Mouse (Mus musculus) kidney, adult 8-10 months (tissue): ENCODE measurements around the gene Ptgr1.

Experiments
- DNase-seq, 2 experiments: peaks; one replicate each; pipeline ENCODE4 v3.0.0; 2022

Ptgr1 gene

DNA sequence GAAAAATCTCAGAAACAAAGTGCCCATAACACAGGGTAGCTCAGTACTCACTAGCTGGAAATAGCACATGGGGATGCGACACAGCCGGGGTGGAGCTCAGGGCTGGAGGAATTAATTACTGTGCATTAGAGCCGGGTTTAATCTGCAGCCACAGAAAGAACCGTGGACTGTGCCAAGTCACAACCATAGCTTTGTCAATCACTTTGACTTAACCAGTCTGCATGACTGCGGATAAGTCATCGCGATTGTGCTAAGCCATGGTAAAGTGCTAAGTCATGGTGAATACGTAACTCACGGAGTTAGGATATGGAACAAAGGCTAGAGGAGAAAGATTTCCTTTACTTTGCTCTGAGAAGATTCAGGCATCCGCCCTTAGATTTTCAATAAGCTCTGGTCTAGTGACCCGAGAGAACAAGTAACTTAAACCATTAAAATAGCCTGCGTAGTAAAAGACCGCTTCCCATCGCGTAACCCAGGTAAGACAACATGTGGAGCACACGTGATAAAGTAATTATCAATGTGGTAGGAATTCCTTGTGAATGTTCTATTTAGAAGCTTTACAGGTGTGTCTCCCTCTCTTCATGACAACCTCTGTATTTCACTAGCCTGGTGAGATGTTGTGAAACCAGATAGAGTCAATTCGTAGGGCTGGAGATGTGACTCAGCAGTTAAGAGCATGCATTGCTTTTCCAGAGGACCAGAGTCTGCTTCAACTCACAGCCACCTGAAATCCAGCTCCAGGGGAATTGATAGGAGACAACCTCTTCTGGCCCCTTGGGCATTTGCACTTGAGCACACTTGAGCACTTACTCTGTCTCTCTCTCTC is 3.9 kb upstream of the Ptgr1 start:
- DNase-seq, result no peak

DNA sequence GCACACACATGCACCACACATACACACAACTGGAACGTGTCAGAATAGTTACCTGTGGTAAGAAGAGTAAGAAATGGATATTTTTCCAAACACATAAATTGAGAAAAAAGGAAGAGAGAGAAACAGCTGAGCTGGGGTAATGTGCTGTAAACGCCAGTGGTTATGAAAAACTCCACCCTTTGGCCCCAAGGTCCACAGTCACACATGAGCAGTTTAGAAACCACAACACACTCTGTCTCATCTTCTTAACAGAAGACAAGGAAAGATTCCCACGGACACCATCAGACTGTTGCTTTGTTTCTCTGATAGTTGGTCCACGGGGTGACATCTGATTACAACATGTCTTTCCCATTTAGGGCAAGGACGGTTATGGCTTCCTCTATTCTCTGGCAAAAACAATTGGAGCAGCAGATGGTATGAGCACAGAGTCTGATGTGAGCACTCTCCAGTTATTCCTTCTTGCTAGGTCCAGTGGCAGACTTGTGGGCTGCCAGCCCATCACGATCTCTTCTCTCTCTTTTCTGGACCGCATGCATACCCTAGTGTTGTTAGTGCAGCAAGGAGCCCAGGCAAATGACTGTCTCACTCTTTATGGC is 2.5 kb upstream of the Ptgr1 start:
- DNase-seq, result peak; percentile 45 to 55

DNA sequence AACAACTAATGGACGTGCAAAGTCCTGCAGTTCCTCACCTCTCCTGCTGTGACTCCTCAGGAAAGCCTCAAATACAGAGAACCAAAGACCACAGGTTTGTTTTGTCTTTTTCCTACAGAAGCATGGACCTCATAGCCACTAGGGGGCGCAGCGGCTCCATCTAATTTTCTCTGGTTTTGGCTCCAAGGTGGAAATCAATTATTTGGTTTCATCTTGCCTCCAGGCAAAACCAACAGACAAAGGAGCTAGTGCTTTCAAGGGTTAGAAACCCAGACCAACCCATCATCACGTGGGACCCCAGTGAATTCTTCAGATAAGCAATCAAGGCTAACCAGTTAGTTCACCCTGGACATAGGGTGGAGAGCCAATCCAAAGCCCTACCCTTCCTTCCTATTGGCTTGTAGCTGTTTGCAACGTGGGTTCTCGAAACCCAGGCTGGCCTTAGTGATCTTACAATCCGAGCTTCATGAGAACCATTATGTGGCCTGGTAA is 1.7 kb downstream of the Ptgr1 start:
- peak; percentile 58 to 84 for DNase-seq

DNA sequence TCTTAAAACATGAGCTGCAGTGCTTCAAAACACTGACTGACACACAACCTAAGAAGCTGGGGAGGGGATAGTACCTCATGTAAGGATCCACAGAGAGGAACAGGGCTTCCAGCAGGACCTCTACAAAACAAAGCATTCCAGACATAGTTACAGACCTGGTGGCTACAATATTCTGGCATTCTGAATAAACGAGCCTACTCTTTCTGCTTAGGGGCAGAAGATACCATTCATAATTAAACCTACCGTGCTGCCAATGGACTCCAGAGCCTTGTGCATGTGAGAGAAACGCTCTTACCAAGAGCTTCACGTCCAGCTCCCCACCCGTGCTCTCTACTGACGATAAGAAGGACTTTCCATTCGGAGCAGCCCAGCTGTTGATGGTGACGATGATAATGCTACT is 4.1 kb downstream of the Ptgr1 start:
- no peak for DNase-seq

DNA sequence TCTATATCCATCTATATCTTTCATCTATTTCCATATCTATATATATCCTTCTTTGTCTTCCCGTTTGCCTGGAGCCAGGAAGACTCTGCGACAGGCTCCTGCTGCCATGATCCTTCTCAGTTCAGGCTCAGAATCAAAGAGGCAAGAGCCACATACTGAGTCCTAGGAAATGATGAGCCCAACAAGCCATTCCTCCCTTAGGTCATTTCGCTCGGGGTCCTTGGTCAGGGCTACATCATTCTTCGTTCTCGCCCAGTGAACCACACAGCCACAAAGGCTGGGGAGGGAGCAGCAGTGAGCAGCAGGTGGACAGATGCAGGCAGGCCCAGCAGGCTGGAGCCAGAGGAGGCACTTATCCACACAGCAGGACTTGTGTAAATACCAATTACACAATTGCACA is 5.5 kb downstream of the Ptgr1 start:
- no peak for DNase-seq

DNA sequence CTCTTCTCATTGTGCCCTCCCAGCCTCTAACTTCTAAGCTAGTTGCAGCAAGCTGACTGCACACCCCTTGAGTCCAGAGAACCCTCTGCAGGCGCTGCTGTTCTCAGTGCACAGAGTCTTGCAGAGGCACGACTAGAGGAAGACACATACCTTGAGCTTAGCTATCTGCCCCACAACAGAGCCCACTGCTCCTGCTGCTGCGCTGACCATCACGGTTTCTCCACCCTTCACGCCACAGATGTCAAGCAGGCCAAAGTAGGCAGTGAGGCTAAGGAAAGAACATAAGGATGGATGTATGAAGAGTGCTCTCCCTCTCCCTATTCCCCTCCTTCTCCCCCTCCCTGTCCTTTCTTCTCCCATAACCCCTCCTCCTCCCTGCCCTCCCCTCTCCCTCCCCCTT is 11.2 kb downstream of the Ptgr1 start:
- DNase-seq, result no peak

DNA sequence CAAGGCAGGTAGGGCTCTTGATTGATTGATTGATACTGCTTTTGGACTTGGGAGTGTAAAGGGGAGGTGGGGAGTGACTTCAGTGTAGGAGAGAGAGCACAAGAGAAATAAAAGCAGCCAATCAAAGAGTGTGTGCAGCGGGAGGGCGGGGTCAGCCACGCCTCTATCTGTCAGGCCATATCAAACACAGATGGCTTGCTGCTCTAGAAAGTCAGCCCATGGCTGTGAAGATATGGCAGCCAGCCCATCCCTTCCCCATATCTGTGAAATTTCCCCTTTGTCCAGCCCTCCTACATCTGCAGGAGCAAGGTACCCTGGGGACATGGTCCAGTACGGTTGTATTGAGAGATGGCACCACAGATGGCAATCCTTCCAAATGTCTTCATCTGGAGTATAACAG is 16.2 kb downstream of the Ptgr1 start:
- no peak for DNase-seq

DNA sequence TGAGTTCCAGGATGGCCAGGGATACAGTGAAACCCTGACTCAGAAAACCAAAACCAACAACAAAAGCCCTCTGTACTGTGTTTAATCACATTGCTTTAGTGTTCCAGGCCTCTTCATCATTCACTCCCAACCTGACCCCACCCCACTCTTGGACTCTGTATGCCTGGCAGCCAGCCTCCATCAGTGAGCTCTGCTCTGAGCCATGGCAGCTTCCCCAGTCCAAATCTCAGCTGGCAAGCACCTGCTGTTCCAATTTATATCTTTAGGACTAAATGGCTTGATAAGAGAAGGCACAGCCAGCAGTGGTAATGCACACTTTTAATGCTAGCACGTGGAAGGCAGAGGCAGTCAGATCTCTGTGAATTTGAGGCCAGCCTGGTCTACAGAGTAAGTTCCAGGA is 21.8 kb downstream of the Ptgr1 start:
- no peak for DNase-seq

DNA sequence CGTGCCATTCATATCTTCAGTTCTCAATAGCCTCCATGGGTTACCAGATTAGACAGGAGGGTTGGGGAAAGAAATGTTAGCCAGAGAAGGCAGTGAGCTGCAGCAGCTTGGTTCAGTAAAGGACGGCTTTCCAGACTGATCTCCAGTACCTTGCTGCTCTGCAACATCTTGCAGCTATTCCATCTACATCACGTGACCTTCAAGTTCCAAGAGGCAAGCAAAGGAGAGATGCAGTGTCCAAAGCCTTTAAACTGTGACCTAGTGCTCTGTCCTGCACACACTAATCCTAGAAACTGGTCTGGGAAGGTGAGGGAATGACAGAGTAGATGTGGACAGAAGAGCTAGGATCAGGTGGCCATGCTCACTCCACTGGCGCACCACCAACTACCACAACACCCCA is 23.6 kb downstream of the Ptgr1 start:
- no peak for DNase-seq

DNA sequence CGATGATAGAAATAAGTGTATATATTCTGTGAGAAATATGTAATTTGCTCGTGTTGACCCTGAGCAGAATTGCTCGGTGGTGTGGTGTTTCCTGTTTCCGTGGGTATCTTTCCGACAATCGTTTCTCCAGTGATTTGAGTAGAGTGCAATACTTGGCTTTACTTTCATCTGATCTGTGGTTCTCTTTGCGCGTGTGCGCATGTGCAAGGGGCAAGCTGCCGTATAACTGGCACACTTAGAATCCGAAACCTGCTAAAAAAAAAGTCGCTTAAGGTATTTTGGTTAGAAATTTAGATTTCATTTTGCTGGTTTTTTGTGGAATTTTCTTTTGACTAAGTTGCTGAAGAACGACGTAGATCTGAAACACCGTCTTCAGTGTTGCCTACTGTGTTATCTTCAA is 25.2 kb downstream of the Ptgr1 start:
- DNase-seq, result no peak

DNA sequence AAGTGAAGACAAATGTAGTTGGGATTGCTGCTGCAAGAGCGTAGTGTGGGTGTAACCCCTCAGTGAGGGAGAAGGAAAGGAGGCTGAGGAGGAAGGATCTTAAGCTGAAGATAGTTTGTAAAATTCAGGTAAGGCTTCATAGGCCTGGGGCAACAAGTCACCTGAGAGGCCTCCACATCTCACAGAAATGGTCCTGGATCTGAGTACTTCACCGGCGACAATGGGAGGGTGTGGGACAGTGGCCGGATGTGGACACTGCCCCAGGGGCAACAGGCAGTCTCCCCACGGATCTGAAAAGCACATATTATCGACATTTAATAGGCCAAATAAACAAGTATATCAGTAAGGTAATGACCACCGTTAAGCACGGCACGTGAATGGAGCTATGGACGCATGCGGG is 34.3 kb downstream of the Ptgr1 start:
- DNase-seq, result no peak

DNA sequence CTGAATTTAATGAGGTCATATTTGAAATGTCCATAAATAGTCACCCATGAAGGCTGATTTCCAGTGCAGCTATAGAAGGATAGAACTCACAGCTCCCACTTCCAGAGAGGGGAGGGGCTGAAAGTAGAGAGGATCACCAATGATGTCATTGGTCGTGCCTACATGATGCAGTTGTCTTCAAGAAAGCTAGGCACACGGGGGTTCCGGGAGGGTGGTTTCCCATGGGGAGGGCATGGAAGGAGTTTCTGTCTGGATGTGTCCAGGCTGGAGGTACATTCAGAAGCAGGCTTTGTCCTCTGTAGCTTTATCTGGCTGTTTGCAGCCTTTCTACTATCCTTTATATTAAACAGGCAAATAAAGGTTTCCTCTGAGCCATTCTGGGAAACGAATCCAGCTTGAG is 38.5 kb downstream of the Ptgr1 start:
- no peak for DNase-seq

DNA sequence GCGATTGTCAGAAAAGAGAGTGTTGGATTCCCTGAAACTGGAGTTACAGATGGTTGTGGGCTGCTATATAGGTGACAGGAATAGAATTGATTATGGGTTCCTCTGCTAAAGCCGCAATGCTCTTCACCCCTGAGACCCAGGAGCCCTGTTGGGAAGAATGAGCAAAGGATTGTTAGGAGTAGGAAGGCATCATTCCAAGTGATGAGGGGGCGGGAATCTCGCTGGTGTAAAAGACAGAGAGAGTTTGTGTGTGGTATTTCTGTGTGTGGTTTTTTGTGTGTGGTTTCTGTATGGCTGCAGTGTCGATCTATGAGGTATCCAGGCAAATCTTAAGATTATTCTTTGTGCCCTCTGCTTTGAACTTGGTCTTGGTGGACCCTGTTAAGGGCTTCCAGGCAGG is 42.2 kb downstream of the Ptgr1 start:
- DNase-seq, result no peak

DNA sequence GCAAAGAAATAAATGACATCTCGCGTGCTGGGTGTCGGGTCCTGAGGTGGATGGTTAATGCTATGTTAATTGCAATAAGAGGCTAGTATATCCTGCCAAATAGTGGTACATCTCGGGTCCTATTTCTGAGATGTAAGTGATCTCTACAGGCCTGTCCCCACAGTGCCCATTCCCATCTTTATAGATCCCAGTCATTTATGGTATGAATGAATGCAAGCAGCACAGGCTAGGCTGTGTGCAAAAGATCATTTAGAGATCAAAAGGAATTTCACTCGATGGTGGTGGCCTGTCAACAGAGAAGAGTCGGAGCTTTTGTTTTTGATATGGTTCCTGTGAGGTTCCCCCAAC is 42.7 kb downstream of the Ptgr1 start:
- DNase-seq, result no peak

DNA sequence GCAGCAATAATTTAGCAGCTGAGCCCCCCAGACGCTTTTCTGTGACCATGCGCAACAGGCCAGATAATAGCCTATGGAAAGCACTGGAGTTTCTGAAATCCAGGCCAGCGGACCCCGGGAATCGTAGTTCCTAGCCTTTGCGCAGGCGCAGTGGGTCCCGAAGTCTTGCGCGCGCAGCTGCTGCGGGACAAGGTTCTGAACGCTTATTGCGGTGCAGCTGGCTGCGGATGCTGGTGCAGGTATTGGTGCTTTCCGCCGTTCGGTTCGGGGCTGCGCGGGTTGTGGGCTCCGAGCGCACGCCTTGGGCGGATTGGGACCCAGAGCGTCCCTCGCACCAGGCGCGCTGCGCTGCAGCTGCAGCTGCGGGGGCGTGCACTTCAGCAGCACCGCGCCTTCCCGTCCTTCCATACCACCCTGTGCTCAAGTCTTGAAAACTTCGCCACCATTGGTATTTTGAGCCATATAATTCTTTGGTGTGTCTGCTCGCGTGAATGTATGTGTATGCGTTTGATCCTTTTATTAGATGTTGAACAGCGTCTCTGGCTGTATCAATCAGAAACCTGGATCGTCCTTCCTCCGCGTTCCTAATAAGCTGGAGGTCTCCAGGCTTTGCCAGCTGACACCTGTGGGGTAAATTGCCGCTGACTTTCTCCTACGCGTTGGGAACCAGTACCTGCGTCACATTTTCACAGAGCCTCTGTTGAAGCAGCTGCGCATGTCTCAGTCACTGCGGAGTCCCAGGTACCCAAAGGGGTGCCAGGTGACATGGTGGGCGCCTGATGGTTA is 43.3 kb downstream of the Ptgr1 start, which contains the start of gene Zkscan16:
TSS of gene Zkscan16 (plus strand) at position 209 of the 786 bp plus-strand sequence.
- peak; percentile 31 to 62 for DNase-seq

DNA sequence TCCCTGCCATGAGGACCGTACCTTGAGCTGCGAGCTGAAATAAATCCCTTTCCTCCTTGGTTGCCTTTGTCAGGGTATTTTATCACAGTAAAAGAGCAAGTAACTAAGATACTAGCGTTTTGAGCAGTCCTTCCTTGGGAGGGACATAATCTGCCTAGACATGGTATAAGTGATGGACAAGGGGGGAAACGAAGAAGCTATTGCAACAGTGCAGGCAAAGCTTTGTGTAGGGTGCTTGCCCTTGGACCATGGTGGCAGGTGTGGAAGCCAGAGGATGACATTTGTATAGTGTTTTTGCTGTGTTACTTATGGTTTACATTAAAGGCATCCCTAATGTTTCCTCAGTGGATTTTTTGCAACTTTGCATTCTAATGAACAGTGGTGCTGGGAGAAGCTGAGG is 44.0 kb downstream of the Ptgr1 start:
- no peak for DNase-seq

DNA sequence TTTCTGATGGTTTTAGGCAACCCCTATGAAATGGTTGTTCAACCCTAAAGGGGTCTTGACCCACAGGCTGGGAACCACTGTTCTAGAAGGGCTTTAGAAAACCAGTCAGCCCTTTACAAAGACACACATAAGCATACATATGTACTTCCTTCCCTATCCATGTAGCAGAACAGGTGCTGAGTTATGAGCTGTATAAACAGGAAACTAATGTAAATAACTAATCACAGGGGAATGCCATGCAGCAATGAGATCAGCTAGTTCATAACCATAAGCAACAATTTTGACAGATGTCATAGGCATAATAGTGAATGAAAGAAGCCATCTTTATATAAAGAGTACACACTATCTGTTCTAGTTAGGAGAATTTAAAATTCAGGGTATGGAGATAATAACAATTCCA is 45.3 kb downstream of the Ptgr1 start:
- no peak for DNase-seq

DNA sequence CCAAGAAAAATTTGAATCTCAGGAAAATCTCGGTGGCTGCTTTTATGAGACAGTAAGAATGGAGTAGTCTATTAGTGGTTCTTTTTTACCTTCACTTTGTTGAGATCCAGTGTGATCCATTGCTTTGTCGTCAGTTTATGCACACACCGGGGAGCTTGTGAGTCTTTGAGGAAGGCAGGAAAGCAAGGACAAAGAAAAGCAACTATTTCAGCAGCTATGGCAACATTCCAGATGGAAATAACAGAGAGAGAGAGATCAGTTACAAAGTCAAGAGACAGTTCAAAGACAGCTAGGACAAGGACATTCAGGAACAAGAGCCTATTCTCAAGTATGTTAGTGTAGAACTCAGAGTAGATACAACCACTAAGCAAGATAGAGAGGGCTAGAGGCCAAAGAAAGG is 51.1 kb downstream of the Ptgr1 start:
- DNase-seq, result no peak

DNA sequence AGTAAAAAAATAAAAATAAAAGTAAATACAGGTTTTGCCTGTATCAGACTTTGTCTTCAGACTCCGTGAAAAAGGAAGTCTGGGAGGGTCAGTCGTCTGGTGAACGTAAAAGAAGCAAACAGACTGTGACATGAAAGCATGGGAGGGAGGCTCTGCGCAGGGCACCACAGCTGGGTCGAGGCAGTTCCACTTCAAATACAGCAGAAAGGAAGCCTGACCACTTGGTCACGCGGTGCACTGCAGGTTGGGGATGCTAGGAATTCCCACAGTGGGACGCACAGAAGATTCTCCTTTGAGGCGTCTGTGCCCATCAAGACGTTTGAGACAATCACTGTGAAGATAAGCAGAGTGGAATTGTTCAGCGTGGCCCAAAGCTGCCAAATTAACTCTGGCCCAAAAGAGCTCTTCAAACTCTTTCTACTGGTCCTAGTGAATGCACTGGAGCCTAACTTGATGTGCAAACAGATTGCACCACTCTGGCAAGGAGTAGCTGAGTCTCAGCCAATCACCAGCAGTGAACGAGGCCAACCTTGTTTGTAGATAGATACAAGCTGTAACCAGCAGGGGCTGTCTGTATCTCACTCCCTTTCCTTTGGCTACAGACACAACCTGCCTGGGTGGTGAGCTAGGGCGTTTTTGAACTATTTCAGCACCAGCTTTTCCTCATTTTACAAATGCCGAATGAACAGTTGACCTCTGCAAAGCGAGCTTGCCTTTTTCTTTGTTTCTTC is 52.0 kb downstream of the Ptgr1 start:
- peak in 1 of 2 experiments; percentile 13 for DNase-seq

DNA sequence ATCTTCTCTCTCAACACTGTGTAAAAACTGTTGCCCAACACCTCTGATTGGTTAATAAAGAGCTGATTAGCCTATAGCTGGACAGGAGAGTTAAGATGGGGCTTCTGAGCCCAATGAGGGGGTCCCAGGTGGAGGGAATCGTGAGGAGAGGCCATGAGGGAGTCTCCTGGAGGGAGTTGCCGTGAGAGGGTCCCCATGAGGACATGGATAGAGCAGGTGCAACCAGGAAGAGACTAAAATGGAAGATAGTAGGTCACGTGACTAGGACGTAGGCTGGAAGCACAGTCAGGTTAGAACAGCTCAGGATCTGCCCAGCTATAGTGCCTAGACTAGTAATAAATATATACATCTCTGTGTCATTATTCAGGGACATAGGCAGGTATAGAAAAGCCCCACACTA is 52.6 kb downstream of the Ptgr1 start:
- DNase-seq, result no peak

DNA sequence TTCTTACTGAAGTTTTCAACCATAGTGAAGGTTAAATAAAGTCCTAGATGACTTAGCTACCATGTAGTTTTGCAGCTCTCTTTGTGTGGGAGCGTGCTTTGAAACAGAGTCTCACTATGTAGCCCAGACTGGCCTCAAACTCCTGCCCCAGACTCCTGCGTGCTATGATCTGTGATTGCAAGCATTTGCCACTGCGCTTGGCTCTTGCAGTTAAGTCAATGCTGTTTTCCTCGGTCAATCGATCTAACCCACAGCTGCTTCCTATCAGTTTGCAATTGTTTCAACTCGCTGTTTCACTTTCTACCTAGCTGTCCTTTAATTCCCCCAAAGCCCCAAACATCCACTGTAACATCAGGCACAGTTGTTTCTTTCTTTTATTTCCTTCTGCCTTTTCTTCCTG is 54.4 kb downstream of the Ptgr1 start:
- DNase-seq, result no peak

DNA sequence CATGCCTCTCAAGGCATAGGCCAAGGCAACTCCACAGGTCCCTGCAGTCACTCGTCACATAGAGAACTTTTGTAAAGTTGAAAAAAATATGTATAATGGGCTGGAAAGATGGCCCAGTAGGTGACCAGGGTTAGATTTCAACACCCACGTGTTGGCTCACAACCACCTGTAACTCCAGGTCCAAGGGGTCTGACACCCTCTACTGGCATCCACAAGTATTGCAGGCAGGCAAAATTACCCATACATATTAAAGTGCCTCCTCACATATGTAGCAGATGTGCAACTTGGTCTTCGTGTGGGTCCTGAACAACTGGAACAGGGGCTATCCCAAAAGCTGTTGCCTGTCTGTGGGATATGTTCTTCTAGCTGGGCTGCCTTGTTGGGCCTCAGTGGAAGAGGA is 59.3 kb downstream of the Ptgr1 start:
- DNase-seq, result no peak

DNA sequence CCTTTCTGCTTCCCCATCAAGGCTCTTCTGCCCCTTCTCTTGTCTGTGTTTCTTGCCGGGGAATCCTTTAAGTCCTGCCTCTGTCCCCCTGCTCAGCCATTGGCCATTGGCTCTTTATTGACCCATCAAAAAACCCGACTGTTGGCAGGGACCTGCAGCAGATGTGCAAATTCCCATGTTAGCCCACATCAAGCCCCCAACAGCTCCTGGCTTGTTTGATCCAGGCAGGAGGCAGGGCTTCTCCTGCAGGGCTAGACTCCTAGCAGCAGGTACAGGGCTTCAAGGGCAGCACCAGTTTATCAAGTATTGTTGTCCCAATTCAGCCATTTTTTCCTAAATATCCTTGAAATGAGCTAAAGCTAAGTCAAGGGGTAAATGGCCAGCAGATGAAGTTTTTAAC is 60.8 kb downstream of the Ptgr1 start:
- DNase-seq, result no peak
